Mouse (Mus musculus): Measurements from ENCODE around the gene Ip6k3. TPM values are rescaled to one million over a fixed set of nuclear protein-coding genes. Genes with fewer than 3 reads are reported as not detected.

Gene Ip6k3
- total and polyA plus RNA-seq, 3 experiments = 26.3 to 65.7 (median 53.9) TPM

DNA sequence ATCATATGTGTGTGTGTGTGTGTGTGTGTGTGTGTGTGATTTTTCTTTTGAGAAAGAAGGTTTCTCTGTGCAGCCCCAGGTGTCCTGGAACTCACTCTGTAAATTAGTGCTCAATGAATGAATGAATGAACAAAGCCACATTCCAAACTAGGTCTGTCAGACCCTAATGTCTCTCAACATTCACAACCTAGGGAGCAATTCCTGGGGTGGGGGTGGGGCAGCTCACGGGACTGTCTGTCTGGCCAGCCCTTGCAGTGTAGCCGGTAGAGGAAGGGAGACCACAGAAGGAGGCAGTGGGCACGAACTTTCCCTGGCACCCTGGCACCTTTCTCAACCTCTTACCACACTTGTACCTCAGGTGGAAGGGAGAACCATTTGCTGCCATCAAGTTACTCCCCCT, 32.9 kb downstream of the Ip6k3 start:
- H3K4me1 ChIP-seq (ENCODE audit: control insufficient read depth in 1 of 2, insufficient read depth in 2 of 2) = peaks cover 22 to 40% of the 10 kb centered on the region in 2 experiments

GRCm38 (mm10) chr17:27134187-27134586, 33.4 kb downstream of the Ip6k3 start:
- TF ChIP-seq PAX5 (IDR thresholded peaks at IDR 0.05; ENCODE audit: low read length) = no peak
- TF ChIP-seq E2F4 (IDR thresholded peaks at IDR 0.05; ENCODE audit: insufficient replicate concordance, low read depth, low read length) = no peak
- TF ChIP-seq ZC3H11A (IDR thresholded peaks at IDR 0.05; ENCODE audit: low read depth, low read length) = no peak
- no peak for TF ChIP-seq BHLHE40 (IDR thresholded peaks at IDR 0.05; ENCODE audit: low read depth, low read length)
- TF ChIP-seq ETS1 (conservative IDR thresholded peaks at IDR 0.05; ENCODE audit: low read depth, low read length) = 0 out of 2 replicates have a peak, but pooled peaks have one; percentile 0
- peak; percentile 46; the same call in 1 of the 2 replicates for TF ChIP-seq MAX (IDR thresholded peaks at IDR 0.05; ENCODE audit: low read length)
- no peak for TF ChIP-seq TBP (conservative IDR thresholded peaks at IDR 0.05; ENCODE audit: low read depth, low read length)
- no peak overlapping the region for H3K9ac ChIP-seq (ENCODE audit: insufficient read depth, low read depth)
- peak overlapping the region; percentile 82 for H3K27ac ChIP-seq (ENCODE audit: insufficient read depth, low read depth)
- DNase-seq (ENCODE audit: extremely low read depth) = no peak
- H3K79me2 ChIP-seq (replicated peaks; ENCODE audit: control insufficient read depth, extremely low read depth, insufficient read depth, poor library complexity, severe bottlenecking) = no peaks in the 10 kb centered on the region
- peaks cover 10 to 33% of the 10 kb centered on the region in 2 experiments for H3K36me3 ChIP-seq (replicated peaks in 1 of 2; ENCODE audit: control insufficient read depth in 1 of 2, insufficient read depth in 1 of 2, low read length in 1 of 2)
- dilution Hi-C loops (cut with MboI; ENCODE audit: extremely low pct_ligation_motif_present, extremely low pct_unique_long_range_greater_than_20kb, low sequenced_read_pairs) (no loop called here), in situ Hi-C loops (cut with MboI; ENCODE audit: low pct_ligation_motif_present, low pct_unique_long_range_greater_than_20kb, low sequenced_read_pairs) (loop anchor here (5.0 kb wide), 1 partner anchor 383 kb away; no protein-coding TSS in a partner anchor)
- H3K4me3 ChIP-seq (replicated peaks in 1 of 3; ENCODE audit: low read depth in 2 of 3, low read length in 2 of 3, poor library complexity in 1 of 3) = peak overlapping the region in 1 of 3 experiments; percentile 59
- H3K27me3 ChIP-seq (replicated peaks) = peaks cover 3% of the 10 kb centered on the region
- peaks cover 22 to 40% of the 10 kb centered on the region in 2 experiments for H3K4me1 ChIP-seq (ENCODE audit: control insufficient read depth in 1 of 2, insufficient read depth in 2 of 2)
- peak overlapping the region; percentile 40 for H3K4me2 ChIP-seq (ENCODE audit: insufficient read depth, low read depth, poor library complexity, severe bottlenecking)
- H3K9me3 ChIP-seq (replicated peaks; ENCODE audit: low read length) = no peaks in the 10 kb centered on the region

More for the DNA sequence above, 32.9 kb downstream of the Ip6k3 start:
- H3K9ac ChIP-seq (ENCODE audit: insufficient read depth, low read depth) = no peak overlapping the region
- H3K79me2 ChIP-seq (replicated peaks; ENCODE audit: control insufficient read depth, extremely low read depth, insufficient read depth, poor library complexity, severe bottlenecking) = no peaks in the 10 kb centered on the region
- no peak overlapping the region for H3K4me2 ChIP-seq (ENCODE audit: insufficient read depth, low read depth, poor library complexity, severe bottlenecking)
- dilution Hi-C loops (cut with MboI; ENCODE audit: extremely low pct_ligation_motif_present, extremely low pct_unique_long_range_greater_than_20kb, low sequenced_read_pairs) = no loop called here
- H3K27me3 ChIP-seq (replicated peaks) = peaks cover 3% of the 10 kb centered on the region
- TF ChIP-seq SIN3A (IDR thresholded peaks at IDR 0.05; ENCODE audit: low read length) (no peak), IRF4 (IDR thresholded peaks at IDR 0.05; ENCODE audit: low read depth, low read length) (no peak), ZC3H11A (IDR thresholded peaks at IDR 0.05; ENCODE audit: low read depth, low read length) (no peak), MEF2A (IDR thresholded peaks at IDR 0.05; ENCODE audit: borderline replicate concordance, low read depth, low read length) (no peak), MYC (IDR thresholded peaks at IDR 0.05; ENCODE audit: low read depth, low read length) (no peak), ZMIZ1 (IDR thresholded peaks at IDR 0.05; ENCODE audit: low read depth, low read length) (no peak), UBTF (IDR thresholded peaks at IDR 0.05; ENCODE audit: low read depth, low read length) (no peak), CTCF (conservative IDR thresholded peaks at IDR 0.05 in 1 of 2, IDR thresholded peaks at IDR 0.05 in 1 of 2; ENCODE audit: low read depth in 2 of 2, low read length in 2 of 2) (no peak), ELF1 (IDR thresholded peaks at IDR 0.05; ENCODE audit: low read depth, low read length) (no peak), PAX5 (IDR thresholded peaks at IDR 0.05; ENCODE audit: low read length) (no peak), CHD1 (IDR thresholded peaks at IDR 0.05; ENCODE audit: low read depth, low read length) (no peak), MAZ (IDR thresholded peaks at IDR 0.05; ENCODE audit: low read depth, low read length) (no peak), BHLHE40 (IDR thresholded peaks at IDR 0.05; ENCODE audit: low read depth, low read length) (no peak), TCF12 (IDR thresholded peaks at IDR 0.05; ENCODE audit: low read depth, low read length) (no peak), JUN (IDR thresholded peaks at IDR 0.05; ENCODE audit: insufficient read depth, low read depth, low read length) (no peak), E2F4 (IDR thresholded peaks at IDR 0.05; ENCODE audit: insufficient replicate concordance, low read depth, low read length) (no peak), POLR2A (IDR thresholded peaks at IDR 0.05; ENCODE audit: low read depth, low read length) (no peak), JUND (conservative IDR thresholded peaks at IDR 0.05; ENCODE audit: low read depth, low read length) (no peak)
- H3K4me3 ChIP-seq (replicated peaks in 1 of 3; ENCODE audit: low read depth in 2 of 3, low read length in 2 of 3, poor library complexity in 1 of 3) = no peak overlapping the region
- DNase-seq (ENCODE audit: extremely low read depth) = no peak
- H3K36me3 ChIP-seq (replicated peaks in 1 of 2; ENCODE audit: control insufficient read depth in 1 of 2, insufficient read depth in 1 of 2, low read length in 1 of 2) = peaks cover 5 to 27% of the 10 kb centered on the region in 2 experiments
- in situ Hi-C loops (cut with MboI; ENCODE audit: low pct_ligation_motif_present, low pct_unique_long_range_greater_than_20kb, low sequenced_read_pairs) = loop anchor here (5.0 kb wide), 2 partner anchors 48 to 383 kb away; no protein-coding TSS in a partner anchor
- H3K27ac ChIP-seq (ENCODE audit: insufficient read depth, low read depth) = no peak overlapping the region
- H3K9me3 ChIP-seq (replicated peaks; ENCODE audit: low read length) = no peaks in the 10 kb centered on the region
